Mouse (Mus musculus): ENCODE results near the gene Cabp4. TPM values are rescaled to one million over a fixed set of nuclear protein-coding genes. Genes with fewer than 3 reads are reported as not detected.

Cabp4 gene
- total RNA-seq, 2 experiments from 2014 or later, result 0.26 to 0.63 TPM

GRCm38 (mm10) chr19:4087090-4087489 is 56.7 kb downstream of the Cabp4 start:
- DNase-seq (ENCODE audit: low spot score in 2 of 2), result no peak

GRCm38 (mm10) chr19:4086156-4086555 is 57.7 kb downstream of the Cabp4 start:
- DNase-seq (ENCODE audit: low spot score in 2 of 2), result no peak

Other genes starting within 250 kb of the Cabp4 start
- gene Tcirg1, start 236.9 kb downstream of the Cabp4 start, total RNA-seq (2021), result 10 to 100 TPM; 22.4 to 23.0 TPM
- 100 to 1,000 TPM; 141 to 148 TPM for gene Ndufs8, start 231.3 kb downstream of the Cabp4 start, total RNA-seq (2021)
- 1 to 10 TPM; 3.0 to 4.2 TPM for gene Aldh3b1, start 214.2 kb downstream of the Cabp4 start, total RNA-seq (2021)
- gene Unc93b1, start 208.8 kb downstream of the Cabp4 start, total RNA-seq (2021), result 10 to 100 TPM; 14.6 to 16.6 TPM
- under 1 TPM in 1 of 2 experiments, not detected in 1; 0.23 TPM for gene Aldh3b3, start 185.4 kb downstream of the Cabp4 start, total RNA-seq (2021)
- 1 to 10 TPM; 1.1 to 1.3 TPM for gene Aldh3b2, start 171.7 kb downstream of the Cabp4 start, total RNA-seq (2021)
- gene Acy3, start 157.5 kb downstream of the Cabp4 start, total RNA-seq (2021), result 1 to 10 TPM; 2.6 to 5.2 TPM
- gene Tbx10, start 151.3 kb downstream of the Cabp4 start, total RNA-seq (2021), result not detected
- 10 to 100 TPM in 1 of 2 experiments, 1 to 10 TPM in 1; 8.9 to 10.8 TPM for gene Nudt8, start 143.5 kb downstream of the Cabp4 start, total RNA-seq (2021)
- gene Gm49405, start 143.4 kb downstream of the Cabp4 start, total RNA-seq (2021), result 1 to 10 TPM; 1.0 to 1.5 TPM
- gene Doc2g, start 140.7 kb downstream of the Cabp4 start, total RNA-seq (2021), result 1 to 10 TPM; 3.5 to 4.9 TPM
- 100 to 1,000 TPM; 265 to 266 TPM for gene Ndufv1, start 131.2 kb downstream of the Cabp4 start, total RNA-seq (2021)
- 100 to 1,000 TPM; 353 to 399 TPM for gene Gstp1, start 106.0 kb downstream of the Cabp4 start, total RNA-seq (2021)
- gene Gstp2, start 98.0 kb downstream of the Cabp4 start, total RNA-seq (2021), result 10 to 100 TPM; 40.5 to 55.2 TPM
- not detected for gene Gstp3, start 84.5 kb downstream of the Cabp4 start, total RNA-seq (2021)
- gene Cabp2, start 62.5 kb downstream of the Cabp4 start, total RNA-seq (2021), result not detected
- gene Cdk2ap2, start 46.9 kb downstream of the Cabp4 start, total RNA-seq (2021), result 10 to 100 TPM; 33.6 to 37.3 TPM
- 100 to 1,000 TPM; 210 to 214 TPM for gene Pitpnm1, start 44.0 kb downstream of the Cabp4 start, total RNA-seq (2021)
- 100 to 1,000 TPM; 121 to 126 TPM for gene Aip, start 18.2 kb downstream of the Cabp4 start, total RNA-seq (2021)
- under 1 TPM; 0.12 TPM for gene Gpr152, start 4.2 kb downstream of the Cabp4 start, total RNA-seq (2021)
- gene Coro1b, start 4.6 kb upstream of the Cabp4 start, total RNA-seq (2021), result 10 to 100 TPM; 77.9 to 81.3 TPM
- gene Ptprcap, start 9.6 kb upstream of the Cabp4 start, total RNA-seq (2021), result 1 to 10 TPM; 1.3 to 2.3 TPM
- gene Rps6kb2, start 19.3 kb upstream of the Cabp4 start, total RNA-seq (2021), result 10 to 100 TPM; 32.5 to 34.5 TPM
- gene Carns1, start 31.4 kb upstream of the Cabp4 start, total RNA-seq (2021), result 1 to 10 TPM; 5.1 to 9.2 TPM
- 1 to 10 TPM; 1.0 to 1.1 TPM for gene Tbc1d10c, start 47.3 kb upstream of the Cabp4 start, total RNA-seq (2021)
- 100 to 1,000 TPM; 303 to 333 TPM for gene Ppp1ca, start 48.0 kb upstream of the Cabp4 start, total RNA-seq (2021)
- 10 to 100 TPM in 1 of 2 experiments, 1 to 10 TPM in 1; 7.2 to 10.1 TPM for gene Rad9a, start 57.6 kb upstream of the Cabp4 start, total RNA-seq (2021)
- 1 to 10 TPM; 1.5 to 1.9 TPM for gene Clcf1, start 70.2 kb upstream of the Cabp4 start, total RNA-seq (2021)
- not detected for gene AC109138.7, start 70.3 kb upstream of the Cabp4 start, total RNA-seq (2021)
- 10 to 100 TPM; 13.4 to 18.2 TPM for gene Pold4, start 87.9 kb upstream of the Cabp4 start, total RNA-seq (2021)
- 10 to 100 TPM; 49.2 to 52.4 TPM for gene Ssh3, start 125.1 kb upstream of the Cabp4 start, total RNA-seq (2021)
- 10 to 100 TPM; 67.2 to 71.2 TPM for gene Ankrd13d, start 139.1 kb upstream of the Cabp4 start, total RNA-seq (2021)
- 100 to 1,000 TPM; 224 to 230 TPM for gene Grk2, start 162.2 kb upstream of the Cabp4 start, total RNA-seq (2021)